Mouse (Mus musculus) A20 (cell line): ENCODE measurements around the gene Armc3.

Experiments used
- DNase-seq: peaks from one replicate; pipeline ENCODE4 v3.0.0-alpha.2; 2011; ENCODE audit warnings: low read depth, low spot score

Gene Armc3

DNA sequence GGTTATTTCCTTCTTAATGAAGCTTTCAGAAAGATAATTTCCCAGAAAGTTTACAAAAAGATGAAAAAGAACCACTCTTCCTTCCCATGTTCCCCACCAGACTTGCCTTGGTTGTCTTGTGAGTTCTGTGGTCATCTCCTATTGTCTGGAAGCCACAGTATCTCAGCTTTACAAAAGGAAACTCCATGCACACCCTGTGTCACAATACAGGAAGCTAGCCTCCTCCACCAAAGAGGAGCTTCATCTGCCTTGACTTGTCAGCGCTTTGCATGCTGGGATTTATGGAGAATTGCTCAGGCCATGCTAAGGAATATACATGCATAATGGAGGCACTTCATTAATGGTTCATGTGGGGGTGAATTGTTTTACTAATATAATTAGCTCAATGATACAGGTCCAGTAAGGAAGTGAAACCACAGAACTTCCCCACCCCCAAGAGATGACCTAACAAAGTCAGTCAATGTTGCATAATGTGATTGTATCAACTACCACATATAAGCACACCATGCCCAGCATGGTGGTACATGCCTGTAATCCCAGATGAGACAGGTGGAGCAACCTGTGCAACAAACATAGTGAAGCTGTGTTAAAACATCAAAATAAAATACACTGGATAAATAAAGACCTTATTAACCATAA, 152.6 kb downstream of the Armc3 start:
- peak; percentile 66 for DNase-seq

DNA sequence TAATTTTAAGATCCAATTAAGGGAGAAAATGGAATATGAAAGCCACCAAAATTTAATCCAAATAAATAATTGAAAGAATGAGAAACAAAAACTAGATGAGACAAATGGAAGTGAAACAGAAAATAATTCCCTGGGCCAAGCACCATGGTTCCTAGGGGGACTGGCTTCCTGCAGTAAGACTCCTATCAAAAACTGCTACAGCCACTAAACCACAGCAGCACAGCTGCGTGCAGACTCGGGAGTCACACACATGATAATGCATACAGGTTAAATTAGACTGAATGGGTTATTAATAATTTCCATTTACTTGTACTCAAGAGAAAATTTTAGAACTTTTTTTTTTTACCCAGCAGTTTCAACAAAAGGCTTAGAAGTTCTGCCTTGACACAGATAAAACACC, 154.1 kb downstream of the Armc3 start:
- DNase-seq: no peak
